Comparison of ENCODE assay signal across 17 mouse cellular contexts in the genomic region with DNA sequence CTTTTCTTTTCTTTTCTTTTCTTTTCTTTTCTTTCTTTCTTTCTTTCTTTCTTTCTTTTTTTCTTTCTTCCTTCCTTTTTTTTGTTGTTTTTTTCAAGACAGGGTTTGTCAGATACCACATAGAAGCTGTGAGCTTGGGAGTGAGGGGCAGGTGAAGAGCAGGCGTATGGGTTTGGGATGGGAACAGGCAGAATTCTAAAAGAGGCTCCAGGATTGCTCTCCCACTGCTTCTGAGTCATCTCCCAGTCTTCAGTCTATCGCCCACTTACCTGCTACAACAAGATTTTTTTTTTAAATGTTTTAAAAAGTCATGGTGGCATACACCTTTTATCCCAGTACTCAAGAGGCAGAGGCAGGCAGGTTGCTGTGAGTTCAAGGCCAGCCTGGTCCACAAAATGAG. TPM values are rescaled to one million over a fixed set of nuclear protein-coding genes. Genes with fewer than 3 reads are reported as not detected.
DNase-seq lines count a peak whose midpoint lies in the region; ATAC-seq and TF ChIP-seq lines count a peak whose summit lies in the region.
"Had no signal": no experiment of that assay in that cellular context is flagged by ENCODE, and none has a peak within 500 bp of the region (broad histone marks: within the 10 kb centered on the region; RNA-seq: fewer than 3 reads in every experiment).

No protein-coding gene starts in this region.

- TF ChIP-seq CTCF in small intestine, adult 2 months (IDR thresholded peaks at IDR 0.05; ENCODE audit: extremely low read depth, insufficient read length, insufficient replicate concordance, low read depth, low read length) = no peak

- peak; percentile 37 for DNase-seq in midbrain, embryonic 11.5 days (ENCODE audit: low spot score, missing footprints)
- DNase-seq in brain, adult 2 months (ENCODE audit: low read depth, low spot score) = peak; percentile 77
- DNase-seq in cerebellum, adult 18-20 months = no peak
- DNase-seq: adrenal gland, adult 2 months; adrenal gland, postnatal 10 days; adrenal gland, postnatal 25 days; cerebellum, adult 11-12 months; cerebellum, adult 8-10 months; cerebellum, adult 9-11 months; cerebellum, postnatal 25 days; forebrain, postnatal 0 days had no signal

- H3K9me3 ChIP-seq in midbrain, embryonic 11.5 days (ENCODE audit: control insufficient read depth, low read length) = no peaks in the 10 kb centered on the region
- H3K9me3 ChIP-seq in midbrain, embryonic 16.5 days (replicated peaks; ENCODE audit: control insufficient read depth, low read length, poor library complexity, severe bottlenecking) = no peaks in the 10 kb centered on the region
- H3K9me3 ChIP-seq: embryonic facial prominence, embryonic 10.5 days; embryonic facial prominence, embryonic 12.5 days; forebrain, embryonic 13.5 days; forebrain, embryonic 15.5 days had no signal

- ATAC-seq in midbrain, embryonic 11.5 days (ENCODE audit: low FRiP score) = no peak
- no peak for ATAC-seq in midbrain, embryonic 16.5 days
- ATAC-seq: forebrain, embryonic 13.5 days; forebrain, embryonic 15.5 days; forebrain, postnatal 0 days had no signal

- no peaks in the 10 kb centered on the region for H3K36me3 ChIP-seq in midbrain, embryonic 11.5 days (ENCODE audit: control insufficient read depth, insufficient read depth, low read length)
- H3K36me3 ChIP-seq in midbrain, embryonic 16.5 days (ENCODE audit: control insufficient read depth, insufficient read depth, low read length) = no peaks in the 10 kb centered on the region
- no peaks in the 10 kb centered on the region for H3K36me3 ChIP-seq in small intestine, adult 2 months (ENCODE audit: control insufficient read depth, insufficient read depth, low read length)
- H3K36me3 ChIP-seq: embryonic facial prominence, embryonic 10.5 days; embryonic facial prominence, embryonic 12.5 days; forebrain, embryonic 15.5 days had no signal

- WGBS in midbrain, embryonic 11.5 days = 94% methylated on average over 2 of the region's 2 CpGs
- 85% methylated on average over 2 of the region's 2 CpGs for WGBS in midbrain, embryonic 16.5 days
- WGBS in small intestine, adult 2 months = 91% methylated on average over 2 of the region's 2 CpGs

- no peak overlapping the region for H3K4me3 ChIP-seq in midbrain, embryonic 11.5 days (ENCODE audit: low read depth, low read length)
- H3K4me3 ChIP-seq in midbrain, embryonic 16.5 days (ENCODE audit: low read depth, low read length) = no peak overlapping the region
- H3K4me3 ChIP-seq in small intestine, adult 2 months (ENCODE audit: low read depth, low read length) = no peak overlapping the region
- H3K4me3 ChIP-seq: embryonic facial prominence, embryonic 10.5 days; embryonic facial prominence, embryonic 12.5 days; forebrain, embryonic 13.5 days; forebrain, embryonic 15.5 days had no signal

- no peak overlapping the region for H3K4me2 ChIP-seq in midbrain, embryonic 11.5 days
- no peak overlapping the region for H3K4me2 ChIP-seq in midbrain, embryonic 16.5 days (ENCODE audit: low read length)
- H3K4me2 ChIP-seq: embryonic facial prominence, embryonic 12.5 days; forebrain, embryonic 13.5 days; forebrain, embryonic 15.5 days had no signal

- no peak overlapping the region for H3K27ac ChIP-seq in midbrain, embryonic 11.5 days (ENCODE audit: low read depth, low read length)
- H3K27ac ChIP-seq in midbrain, embryonic 16.5 days (ENCODE audit: low read length) = no peak overlapping the region
- H3K27ac ChIP-seq in small intestine, adult 2 months (ENCODE audit: insufficient read depth, low read depth, low read length) = peak overlapping the region; percentile 95
- H3K27ac ChIP-seq: embryonic facial prominence, embryonic 10.5 days; embryonic facial prominence, embryonic 12.5 days; forebrain, embryonic 13.5 days; forebrain, embryonic 15.5 days had no signal

- H3K27me3 ChIP-seq in midbrain, embryonic 11.5 days (ENCODE audit: control insufficient read depth, insufficient read depth, low read length) = no peaks in the 10 kb centered on the region
- no peaks in the 10 kb centered on the region for H3K27me3 ChIP-seq in midbrain, embryonic 16.5 days (ENCODE audit: control insufficient read depth, insufficient read depth, low read depth, low read length)
- H3K27me3 ChIP-seq in small intestine, adult 2 months (ENCODE audit: control insufficient read depth, insufficient read depth, low read length) = no peaks in the 10 kb centered on the region
- H3K27me3 ChIP-seq: embryonic facial prominence, embryonic 12.5 days; forebrain, embryonic 13.5 days; forebrain, embryonic 15.5 days had no signal

- H3K9ac ChIP-seq in midbrain, embryonic 11.5 days (ENCODE audit: low read length) = no peak overlapping the region
- no peak overlapping the region for H3K9ac ChIP-seq in midbrain, embryonic 16.5 days (ENCODE audit: low read depth, low read length)
- H3K9ac ChIP-seq: embryonic facial prominence, embryonic 12.5 days; forebrain, embryonic 13.5 days; forebrain, embryonic 15.5 days; forebrain, postnatal 0 days had no signal

- H3K4me1 ChIP-seq in midbrain, embryonic 11.5 days (ENCODE audit: control insufficient read depth, insufficient read depth, low read length) = no peaks in the 10 kb centered on the region
- no peaks in the 10 kb centered on the region for H3K4me1 ChIP-seq in midbrain, embryonic 16.5 days (ENCODE audit: control insufficient read depth, insufficient read depth, low read length)
- H3K4me1 ChIP-seq in small intestine, adult 2 months (ENCODE audit: control insufficient read depth, insufficient read depth, insufficient read length, low read length) = peaks cover 62% of the 10 kb centered on the region
- H3K4me1 ChIP-seq: embryonic facial prominence, embryonic 12.5 days; forebrain, embryonic 13.5 days; forebrain, embryonic 15.5 days had no signal

- no peak for TF ChIP-seq POLR2A in small intestine, adult 2 months (IDR thresholded peaks at IDR 0.05; ENCODE audit: low read depth, low read length)

RNA-seq across cellular contexts. Expression of gene Ttpal, which starts 24.1 kb away (rescaled TPM):
- 39.9 and 44.5 TPM in 2 replicates for polyA plus RNA-seq in midbrain, embryonic 11.5 days (2014; fragmentation: Nextera tagmentation; extraction: Ambion mirVana)
- polyA plus RNA-seq in midbrain, embryonic 16.5 days (2015; fragmentation: Nextera tagmentation; extraction: Ambion mirVana) = 43.7 and 48.7 TPM in 2 replicates
- polyA plus RNA-seq in small intestine, adult 2 months (2012; rRNA removed) = 8.3 and 16.0 TPM in 2 replicates

Comparison
In these comparisons a context has a peak if more than half of its experiments do, and no peak if none do; other contexts are left out.
1. DNase-seq: peak in midbrain, embryonic 11.5 days (single experiment) and brain, adult 2 months (single experiment); none in cerebellum, adult 18-20 months (0 of 2).